ENCODE assay signal across 13 mouse cellular contexts in genomic region chr9:71696762-71697161, GRCm38 (mm10).
DNase-seq lines count a peak whose midpoint lies in the region; ATAC-seq and TF ChIP-seq lines count a peak whose summit lies in the region.
"Had no signal": no experiment of that assay in that cellular context is flagged by ENCODE, and none has a peak within 500 bp of the region (broad histone marks: within the 10 kb centered on the region; RNA-seq: fewer than 3 reads in every experiment).

No protein-coding gene starts in this region.

- no peaks in the 10 kb centered on the region for H3K9me3 ChIP-seq in forebrain, embryonic 13.5 days (replicated peaks)
- no peaks in the 10 kb centered on the region for H3K9me3 ChIP-seq in liver, postnatal 0 days (ENCODE audit: low read length)
- H3K9me3 ChIP-seq: limb, embryonic 13.5 days; stomach, embryonic 15.5 days had no signal

- no peak for TF ChIP-seq CTCF in liver, postnatal 0 days (IDR thresholded peaks at IDR 0.05; ENCODE audit: low read depth)

- no peak for ATAC-seq in forebrain, embryonic 13.5 days
- ATAC-seq in liver, postnatal 0 days, result no peak
- ATAC-seq: CD4-positive, CD25-positive, alpha-beta regulatory T cell, adult 4 months had no signal

- H3K36me3 ChIP-seq in forebrain, embryonic 13.5 days (ENCODE audit: poor library complexity, severe bottlenecking), result no peaks in the 10 kb centered on the region
- no peaks in the 10 kb centered on the region for H3K36me3 ChIP-seq in liver, postnatal 0 days (replicated peaks; ENCODE audit: insufficient read depth, low read length)
- H3K36me3 ChIP-seq: limb, embryonic 13.5 days; stomach, embryonic 15.5 days had no signal

- H3K27ac ChIP-seq in forebrain, embryonic 13.5 days, result no peak overlapping the region
- H3K27ac ChIP-seq in liver, postnatal 0 days (ENCODE audit: low read depth), result no peak overlapping the region
- H3K27ac ChIP-seq: limb, embryonic 13.5 days; stomach, embryonic 15.5 days had no signal

- no peak for TF ChIP-seq EP300 in liver, postnatal 0 days (IDR thresholded peaks at IDR 0.05; ENCODE audit: low read depth)

- H3K27me3 ChIP-seq in forebrain, embryonic 13.5 days, result no peaks in the 10 kb centered on the region; the same call in 1 of the 2 replicates
- H3K27me3 ChIP-seq in liver, postnatal 0 days (ENCODE audit: insufficient read depth, low read length), result no peaks in the 10 kb centered on the region
- H3K27me3 ChIP-seq: limb, embryonic 13.5 days; stomach, embryonic 15.5 days had no signal

- H3K4me2 ChIP-seq in forebrain, embryonic 13.5 days, result no peak overlapping the region
- no peak overlapping the region for H3K4me2 ChIP-seq in liver, postnatal 0 days (ENCODE audit: low read depth, low read length)
- H3K4me2 ChIP-seq: limb, embryonic 13.5 days; stomach, embryonic 15.5 days had no signal

- WGBS in forebrain, embryonic 13.5 days, result 91% methylated on average over 6 of the region's 6 CpGs
- WGBS in liver, postnatal 0 days (ENCODE audit: insufficient replicate concordance), result 63% methylated on average over 6 of the region's 6 CpGs

- H3K9ac ChIP-seq in forebrain, embryonic 13.5 days, result no peak overlapping the region
- H3K9ac ChIP-seq in liver, postnatal 0 days (replicated peaks), result no peak overlapping the region
- H3K9ac ChIP-seq: limb, embryonic 13.5 days; stomach, embryonic 15.5 days had no signal

- intact Hi-C loops in heart, postnatal 10 days (cut with DNase I), result no loop called here

- peak; percentile 62 for DNase-seq in gastrocnemius, adult 18-20 months (ENCODE audit: low spot score)
- DNase-seq in gastrocnemius, postnatal 4 days (ENCODE audit: low spot score in 2 of 2), result no peak
- peak; percentile 67 for DNase-seq in adrenal gland, postnatal 14 days
- peak; percentile 9 to 10 for DNase-seq in gastrocnemius, adult 8-10 months (ENCODE audit: low spot score in 2 of 2)
- peak; percentile 66 to 76 for DNase-seq in heart, postnatal 10 days
- no peak for DNase-seq in layer of hippocampus, adult 11-12 months (ENCODE audit: low spot score)
- no peak for DNase-seq in liver, postnatal 0 days
- DNase-seq: kidney, adult 9 months; midbrain, embryonic 14.5 days had no signal

- no peak overlapping the region for H3K4me3 ChIP-seq in forebrain, embryonic 13.5 days
- no peak overlapping the region for H3K4me3 ChIP-seq in liver, postnatal 0 days (ENCODE audit: low read depth, low read length)
- H3K4me3 ChIP-seq: limb, embryonic 13.5 days; stomach, embryonic 15.5 days had no signal

- H3K4me1 ChIP-seq in forebrain, embryonic 13.5 days, result no peaks in the 10 kb centered on the region
- peaks cover 13% of the 10 kb centered on the region; the same call in 1 of the 2 replicates for H3K4me1 ChIP-seq in liver, postnatal 0 days (ENCODE audit: insufficient read depth)

Comparison
In these comparisons a context has a peak if more than half of its experiments do, and no peak if none do; other contexts are left out.
1. DNase-seq: peak in gastrocnemius, adult 18-20 months (single experiment), adrenal gland, postnatal 14 days (single experiment), gastrocnemius, adult 8-10 months (2 of 2) and heart, postnatal 10 days (2 of 2); none in gastrocnemius, postnatal 4 days (0 of 2), layer of hippocampus, adult 11-12 months (single experiment) and liver, postnatal 0 days (single experiment).